Mouse (Mus musculus) forebrain, embryonic 11.5 days (tissue): Measurements from ENCODE around the gene Pde10a. TPM values are rescaled to one million over a fixed set of nuclear protein-coding genes. Genes with fewer than 3 reads are reported as not detected.
A peak's percentile ranks its signal among the peaks of the same experiment; 100 is the strongest.
"Not testable (repeated sequence)": the region's sequence is repeated elsewhere in the genome, so short reads cannot be mapped to it uniquely, and the experiment has no call there.

Experiments used
- ATAC-seq: fragments of 200-750 bp; cut with Nextera tagmentation; replicated peaks from 2 replicates; pipeline ENCODE4 v1.8.0; 2017; ENCODE audit warnings: moderate TSS enrichment; ENCODE audit not compliant: low FRiP score
- DNase-seq: peaks from one replicate; pipeline ENCODE4 v3.0.0-alpha.2; 2017; ENCODE audit warnings: low spot score
- H3K27ac ChIP-seq: fragments of 300-500 bp; sonication (generic); 2 replicates; pipeline ENCODE4 v1.5.1; 2014; ENCODE audit warnings: low read depth, low read length
- H3K27me3 ChIP-seq: fragments of 300-500 bp; sonication (generic); 2 replicates; pipeline ENCODE4 v1.6.1; 2014; ENCODE audit warnings: mild to moderate bottlenecking, low read length, mixed read lengths; ENCODE audit not compliant: control insufficient read depth, insufficient read depth
- H3K36me3 ChIP-seq: fragments of 300-500 bp; sonication (generic); 2 replicates; pipeline ENCODE4 v1.6.1; 2014; ENCODE audit warnings: mild to moderate bottlenecking, low read length, moderate library complexity, mixed read lengths; ENCODE audit not compliant: control insufficient read depth, insufficient read depth
- H3K4me1 ChIP-seq: fragments of 300-500 bp; sonication (generic); replicated peaks from 2 replicates; pipeline ENCODE4 v1.6.1; 2014; ENCODE audit warnings: low read length, mixed read lengths; ENCODE audit not compliant: control insufficient read depth, insufficient read depth
- H3K4me2 ChIP-seq: fragments of 300-500 bp; sonication (generic); 2 replicates; pipeline ENCODE4 v1.6.1; 2014; ENCODE audit warnings: low read depth, mild to moderate bottlenecking, low read length, moderate library complexity, mixed read lengths; ENCODE audit not compliant: severe bottlenecking
- H3K4me3 ChIP-seq: fragments of 300-500 bp; sonication (generic); 2 replicates; pipeline ENCODE4 v1.5.1; 2014; ENCODE audit warnings: low read depth, low read length
- H3K9ac ChIP-seq: fragments of 300-500 bp; sonication (generic); 2 replicates; pipeline ENCODE4 v1.6.1; 2014; ENCODE audit warnings: low read length
- H3K9me3 ChIP-seq: fragments of 300-500 bp; sonication (generic); 2 replicates; pipeline ENCODE4 v1.6.1; 2016; ENCODE audit warnings: low read length, mixed read lengths; ENCODE audit not compliant: control insufficient read depth
- WGBS: fragments of 180-500 bp; shearing (Covaris S2); extraction: QIAGEN DNeasy Blood & Tissue Kit; methylation state at CpG from one replicate; pipeline ENCODE4 v1.1.7; 2014; 5-methylcytosine and 5-hydroxymethylcytosine counted together
- polyA plus RNA-seq: library from polyadenylated mRNA; unstranded; fragments of >200 nt; fragmentation: Nextera tagmentation; extraction: Ambion mirVana; gene quantifications from 2 replicates; pipeline ENCODE4 v1.2.1, GENCODE M21; 2014

Pde10a gene
- polyA plus RNA-seq, 1 experiment from 2014 or later, result 9.0 TPM

DNA sequence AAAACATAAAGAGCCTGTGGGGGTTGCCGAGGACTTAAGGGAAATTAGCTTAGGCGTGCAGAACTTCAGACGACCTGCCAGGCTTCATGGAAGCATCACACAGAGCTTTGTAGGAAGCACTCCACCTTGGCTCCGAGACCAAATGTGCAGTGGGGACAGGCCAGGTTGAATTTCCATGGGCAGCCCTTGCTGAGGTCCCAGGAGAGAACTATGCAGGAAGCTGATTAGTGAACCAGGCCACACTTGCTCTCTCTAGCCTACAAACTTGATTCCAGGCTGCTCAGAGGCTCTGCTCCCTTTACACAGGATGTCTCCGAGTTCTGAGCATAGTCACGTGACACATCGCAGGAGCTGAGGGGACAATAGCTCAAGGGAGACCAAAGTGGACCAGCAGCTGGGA lies 175.9 kb downstream of the Pde10a start:
- Histone ChIP-seq H3K4me2 (no peak overlapping the region), H3K36me3 (no peaks in the 10 kb centered on the region), H3K27ac (no peak overlapping the region), H3K27me3 (no peaks in the 10 kb centered on the region), H3K4me3 (no peak overlapping the region), H3K9ac (no peak overlapping the region), H3K4me1 (no peaks in the 10 kb centered on the region), H3K9me3 (no peaks in the 10 kb centered on the region)
- 81% methylated on average over 7 of the region's 7 CpGs for whole genome bisulfite sequencing
- no peak for ATAC-seq
- peak; percentile 45 for DNase-seq

DNA sequence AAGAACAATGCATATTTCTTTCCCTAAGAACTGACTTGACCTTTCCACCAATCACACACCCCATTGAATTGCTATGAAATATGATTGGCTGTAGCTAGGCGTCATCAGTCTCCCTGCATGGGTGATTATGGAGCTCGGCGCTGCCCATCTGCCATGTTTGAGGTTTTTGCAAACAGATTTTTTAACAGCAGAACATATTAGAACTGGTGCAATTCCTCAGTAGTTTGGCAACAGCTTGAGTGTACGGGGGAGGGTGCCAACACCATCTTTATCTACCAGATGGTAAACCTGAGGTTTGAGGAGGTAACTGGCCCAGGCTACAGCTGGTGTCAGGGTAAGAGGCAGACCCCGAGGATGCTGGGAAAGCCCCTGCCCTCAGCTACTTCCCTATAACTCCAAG lies 177.3 kb downstream of the Pde10a start:
- WGBS, result 91% methylated on average over 5 of the region's 5 CpGs
- Histone ChIP-seq H3K27ac (no peak overlapping the region), H3K9me3 (no peaks in the 10 kb centered on the region), H3K36me3 (no peaks in the 10 kb centered on the region), H3K27me3 (no peaks in the 10 kb centered on the region), H3K4me3 (no peak overlapping the region), H3K9ac (no peak overlapping the region), H3K4me1 (no peaks in the 10 kb centered on the region), H3K4me2 (no peak overlapping the region)
- DNase-seq, result peak; percentile 13
- ATAC-seq, result no peak

DNA sequence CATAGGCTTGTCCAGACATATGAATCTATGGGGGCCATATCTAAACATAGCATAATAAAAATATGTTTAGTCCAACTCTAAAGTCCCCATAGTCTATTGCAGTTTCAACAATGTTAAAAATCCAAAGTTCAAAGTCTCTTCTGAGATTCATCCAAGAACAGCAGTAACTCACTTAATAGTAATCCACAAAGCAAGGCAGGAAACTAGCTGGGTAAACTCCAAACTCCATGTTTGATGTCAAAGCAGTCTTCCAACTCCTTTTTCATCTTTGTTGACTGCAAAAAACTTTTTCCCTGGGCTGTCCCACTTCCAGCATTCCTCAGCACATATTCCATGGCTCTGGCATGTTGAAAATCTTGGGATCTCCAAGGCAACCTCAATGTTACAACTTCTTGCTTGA lies 182.8 kb downstream of the Pde10a start:
- H3K4me1 ChIP-seq, result no peaks in the 10 kb centered on the region
- no peak overlapping the region for H3K9ac ChIP-seq
- H3K9me3 ChIP-seq, result no peaks in the 10 kb centered on the region
- ATAC-seq (no peak), DNase-seq (no peak)
- H3K27ac ChIP-seq, result no peak overlapping the region
- no peaks in the 10 kb centered on the region for H3K36me3 ChIP-seq
- no peaks in the 10 kb centered on the region for H3K27me3 ChIP-seq
- no peak overlapping the region for H3K4me2 ChIP-seq
- H3K4me3 ChIP-seq, result no peak overlapping the region

DNA sequence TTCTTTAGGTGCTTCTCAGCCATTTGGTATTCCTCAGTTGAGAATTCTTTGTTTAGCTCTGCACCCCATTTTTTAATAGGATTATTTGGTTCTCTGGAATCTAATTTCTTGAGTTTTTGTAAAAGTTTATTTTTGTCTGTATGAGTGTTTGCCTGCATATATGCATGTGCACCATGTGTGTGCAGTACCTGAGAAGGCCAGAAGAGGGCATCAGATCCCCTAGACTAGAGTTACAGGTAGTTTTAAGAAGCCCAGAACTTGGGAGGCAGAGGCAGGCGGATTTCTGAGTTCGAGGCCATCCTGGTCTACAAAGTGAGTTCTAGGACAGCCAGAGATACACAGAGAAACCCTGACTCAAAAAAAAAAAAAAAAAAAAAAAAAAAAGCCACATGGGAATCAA lies 187.6 kb downstream of the Pde10a start:
- not testable (repeated sequence) for ATAC-seq, H3K9me3 ChIP-seq, DNase-seq, H3K27ac ChIP-seq, H3K27me3 ChIP-seq, H3K4me2 ChIP-seq, H3K4me1 ChIP-seq, H3K36me3 ChIP-seq, H3K4me3 ChIP-seq, H3K9ac ChIP-seq
- WGBS, result 92% methylated on average over 2 of the region's 2 CpGs

DNA sequence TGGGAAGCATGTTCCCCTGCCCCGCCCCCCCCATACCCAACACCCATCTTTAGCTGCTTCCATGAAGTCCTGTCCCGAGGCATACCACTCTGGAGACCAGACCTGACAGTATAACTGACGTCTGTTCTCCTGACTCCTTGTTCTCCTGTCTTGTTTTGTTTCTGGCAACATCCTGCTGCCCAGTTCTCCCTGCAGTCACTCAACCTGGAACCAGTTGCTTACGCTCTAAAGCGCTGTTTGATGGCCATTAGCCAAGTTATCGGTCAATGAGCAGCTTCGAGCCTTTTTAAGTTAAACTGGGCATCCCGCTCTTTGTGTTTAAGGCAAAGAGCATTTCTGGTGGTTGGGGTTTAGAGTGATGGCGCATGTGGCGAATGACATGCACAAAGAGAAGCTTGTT lies 195.8 kb downstream of the Pde10a start:
- Histone ChIP-seq H3K9ac (no peak overlapping the region), H3K27ac (no peak overlapping the region), H3K4me2 (no peak overlapping the region), H3K27me3 (no peaks in the 10 kb centered on the region), H3K4me1 (no peaks in the 10 kb centered on the region), H3K4me3 (no peak overlapping the region), H3K36me3 (no peaks in the 10 kb centered on the region), H3K9me3 (no peaks in the 10 kb centered on the region)
- 73% methylated on average over 10 of the region's 10 CpGs for WGBS
- no peak for ATAC-seq
- no peak for DNase-seq

DNA sequence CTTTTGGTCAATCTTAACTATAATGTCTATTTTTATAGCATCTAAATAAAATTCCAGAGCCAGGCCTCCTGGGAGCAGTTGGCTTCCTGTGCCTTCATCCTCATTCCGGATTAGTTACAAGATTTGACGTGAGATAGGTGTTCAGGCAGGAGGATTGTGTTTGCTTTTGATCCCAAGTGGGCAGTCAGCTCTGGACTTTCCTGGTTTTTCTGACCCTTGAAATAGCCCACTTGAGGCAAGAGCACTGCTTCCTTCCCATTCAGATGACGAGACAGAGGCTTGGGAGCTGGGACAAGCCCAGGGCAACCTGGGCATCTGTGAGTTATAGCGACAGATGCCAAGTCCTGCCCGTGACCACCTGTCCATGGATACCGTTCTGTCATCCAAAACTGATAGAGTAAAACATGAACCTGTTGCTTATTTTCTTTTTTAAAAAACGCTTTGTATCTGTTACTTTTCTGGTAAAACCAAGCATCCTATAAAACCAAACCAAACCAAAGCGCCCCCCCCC lies 199.3 kb downstream of the Pde10a start:
- H3K4me3 ChIP-seq, result no peak overlapping the region
- H3K36me3 ChIP-seq, result no peaks in the 10 kb centered on the region
- no peak for ATAC-seq
- WGBS, result 90% methylated on average over 8 of the region's 8 CpGs
- no peak overlapping the region for H3K27ac ChIP-seq
- no peaks in the 10 kb centered on the region for H3K9me3 ChIP-seq
- no peak overlapping the region for H3K4me2 ChIP-seq
- no peak for DNase-seq
- no peak overlapping the region for H3K9ac ChIP-seq
- H3K4me1 ChIP-seq, result no peaks in the 10 kb centered on the region
- H3K27me3 ChIP-seq, result no peaks in the 10 kb centered on the region

- no peaks in the 10 kb centered on the region for H3K4me1 ChIP-seq
- H3K36me3 ChIP-seq, result no peaks in the 10 kb centered on the region
- no peak overlapping the region for H3K27ac ChIP-seq
- DNase-seq (no peak), ATAC-seq (no peak)
- H3K9me3 ChIP-seq, result no peaks in the 10 kb centered on the region
- 49% methylated on average over 7 of the region's 7 CpGs for WGBS
- no peak overlapping the region for H3K4me3 ChIP-seq
- no peaks in the 10 kb centered on the region for H3K27me3 ChIP-seq
- H3K4me2 ChIP-seq, result no peak overlapping the region
- no peak overlapping the region for H3K9ac ChIP-seq
Measured at GRCm38 (mm10) chr17:8728646-8729045, 203.5 kb downstream of the Pde10a start.

GRCm38 (mm10) chr17:8729808-8730207 lies 204.6 kb downstream of the Pde10a start:
- H3K4me3 ChIP-seq, result no peak overlapping the region
- H3K9ac ChIP-seq, result no peak overlapping the region
- no peak overlapping the region for H3K4me2 ChIP-seq
- no peaks in the 10 kb centered on the region for H3K27me3 ChIP-seq
- no peak for ATAC-seq
- H3K27ac ChIP-seq, result no peak overlapping the region
- H3K36me3 ChIP-seq, result no peaks in the 10 kb centered on the region
- no peaks in the 10 kb centered on the region for H3K4me1 ChIP-seq
- DNase-seq, result no peak
- H3K9me3 ChIP-seq, result no peaks in the 10 kb centered on the region
- 83% methylated on average over 7 of the region's 7 CpGs for WGBS

DNA sequence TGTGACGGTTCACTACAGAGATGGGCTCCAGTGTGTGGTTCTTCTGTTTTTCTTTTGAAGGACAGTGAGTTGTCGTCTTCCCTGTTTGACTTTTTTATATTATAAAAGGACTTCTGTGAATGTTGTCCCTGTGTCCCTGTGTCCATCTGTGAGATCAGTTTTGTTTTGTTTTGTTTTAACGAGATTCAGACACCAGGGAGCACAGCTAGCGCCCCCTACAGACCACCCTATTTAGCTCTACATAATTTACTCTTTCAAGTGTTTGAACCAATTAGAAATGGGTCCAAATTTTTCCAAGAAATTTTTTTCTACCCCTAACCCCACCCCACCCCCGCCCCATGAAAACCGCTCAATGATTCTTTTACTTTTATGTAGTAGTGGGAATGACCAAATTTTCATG lies 205.9 kb downstream of the Pde10a start:
- no peak for ATAC-seq
- no peaks in the 10 kb centered on the region for H3K36me3 ChIP-seq
- no peak overlapping the region for H3K9ac ChIP-seq
- no peak overlapping the region for H3K4me2 ChIP-seq
- no peak overlapping the region for H3K4me3 ChIP-seq
- no peaks in the 10 kb centered on the region for H3K4me1 ChIP-seq
- DNase-seq, result no peak
- H3K27ac ChIP-seq, result no peak overlapping the region
- 64% methylated on average over 6 of the region's 6 CpGs for WGBS
- no peaks in the 10 kb centered on the region for H3K27me3 ChIP-seq
- H3K9me3 ChIP-seq, result no peaks in the 10 kb centered on the region
